In genomic region chr5:89526181-89526778, GRCm38 (mm10) we compare ENCODE assay signal across 9 mouse cellular contexts. TPM values are rescaled to one million over a fixed set of nuclear protein-coding genes. Genes with fewer than 3 reads are reported as not detected.
DNase-seq lines count a peak whose midpoint lies in the region; ATAC-seq lines count a peak whose summit lies in the region.
"Had no signal": no experiment of that assay in that cellular context is flagged by ENCODE, and none has a peak within 500 bp of the region (broad histone marks: within the 10 kb centered on the region; RNA-seq: fewer than 3 reads in every experiment).

No protein-coding gene starts in this region.

- 8% methylated on average over 14 of the region's 14 CpGs for WGBS in lung, embryonic 15.5 days
- 5% methylated on average over 14 of the region's 14 CpGs for WGBS in forebrain, embryonic 14.5 days
- 6% methylated on average over 14 of the region's 14 CpGs for WGBS in limb, embryonic 15.5 days
- whole genome bisulfite sequencing in stomach, embryonic 14.5 days: 6% methylated on average over 14 of the region's 14 CpGs

- no peak overlapping the region for H3K27ac ChIP-seq in lung, embryonic 15.5 days
- no peak overlapping the region for H3K27ac ChIP-seq in forebrain, embryonic 14.5 days (ENCODE audit: low read depth, low read length)
- no peak overlapping the region for H3K27ac ChIP-seq in limb, embryonic 15.5 days
- H3K27ac ChIP-seq in stomach, embryonic 14.5 days (ENCODE audit: low read length): no peak overlapping the region

- 0 out of 2 replicates have a peak, but pooled peaks cover 6% of the 10 kb centered on the region for H3K4me1 ChIP-seq in lung, embryonic 15.5 days
- H3K4me1 ChIP-seq in forebrain, embryonic 14.5 days (ENCODE audit: control insufficient read depth, insufficient read depth, low read length): peaks cover 3% of the 10 kb centered on the region; the same call in 1 of the 2 replicates
- peaks cover 16% of the 10 kb centered on the region for H3K4me1 ChIP-seq in limb, embryonic 15.5 days
- peaks cover 3% of the 10 kb centered on the region; the same call in 1 of the 2 replicates for H3K4me1 ChIP-seq in stomach, embryonic 14.5 days (ENCODE audit: control insufficient read depth, insufficient read depth, low read length)

- H3K4me2 ChIP-seq in lung, embryonic 15.5 days: peak overlapping the region; percentile 70
- peak overlapping the region; percentile 82 for H3K4me2 ChIP-seq in forebrain, embryonic 14.5 days (ENCODE audit: low read length)
- H3K4me2 ChIP-seq in limb, embryonic 15.5 days: peak overlapping the region; percentile 66
- peak overlapping the region; percentile 66 for H3K4me2 ChIP-seq in stomach, embryonic 14.5 days (replicated peaks; ENCODE audit: low read depth, low read length)

- peak overlapping the region; percentile 29 for H3K4me3 ChIP-seq in lung, embryonic 15.5 days
- H3K4me3 ChIP-seq in forebrain, embryonic 14.5 days (ENCODE audit: low read depth, low read length): peak overlapping the region; percentile 38
- peak overlapping the region; percentile 33 for H3K4me3 ChIP-seq in limb, embryonic 15.5 days
- H3K4me3 ChIP-seq in stomach, embryonic 14.5 days (ENCODE audit: low read depth, low read length): peak overlapping the region; percentile 26

- H3K36me3 ChIP-seq in lung, embryonic 15.5 days: no peaks in the 10 kb centered on the region
- H3K36me3 ChIP-seq in forebrain, embryonic 14.5 days (ENCODE audit: control insufficient read depth, insufficient read depth, low read length): no peaks in the 10 kb centered on the region
- H3K36me3 ChIP-seq in limb, embryonic 15.5 days: no peaks in the 10 kb centered on the region
- H3K36me3 ChIP-seq in stomach, embryonic 14.5 days (ENCODE audit: control insufficient read depth, insufficient read depth, low read length): no peaks in the 10 kb centered on the region

- DNase-seq in lung, postnatal 4 days: no peak
- DNase-seq in forebrain, embryonic 14.5 days (ENCODE audit: low spot score): peak; percentile 41
- no peak for DNase-seq in cerebellum, postnatal 4 days (ENCODE audit: low spot score in 2 of 2)
- no peak for DNase-seq in cerebellum, postnatal 36 days
- DNase-seq in kidney, adult 11 months: no peak
- DNase-seq: cerebellum, adult 9-10 months had no signal

- ATAC-seq in lung, embryonic 15.5 days (ENCODE audit: borderline replicate concordance, extremely low read depth, low FRiP score, low TSS enrichment): no peak
- ATAC-seq in forebrain, embryonic 14.5 days: peak; percentile 76
- ATAC-seq in limb, embryonic 15.5 days (ENCODE audit: insufficient number of reproducible peaks, low FRiP score, low TSS enrichment, low read depth): no peak
- no peak for ATAC-seq in stomach, embryonic 14.5 days (ENCODE audit: insufficient number of reproducible peaks, insufficient read depth, low FRiP score, low read depth)

- no peaks in the 10 kb centered on the region for H3K9me3 ChIP-seq in lung, embryonic 15.5 days
- H3K9me3 ChIP-seq in forebrain, embryonic 14.5 days (replicated peaks; ENCODE audit: control insufficient read depth, low read length): no peaks in the 10 kb centered on the region
- H3K9me3 ChIP-seq in limb, embryonic 15.5 days: no peaks in the 10 kb centered on the region
- no peaks in the 10 kb centered on the region for H3K9me3 ChIP-seq in stomach, embryonic 14.5 days (ENCODE audit: control insufficient read depth, low read depth, low read length)

- 0 out of 2 replicates have a peak, but pooled peaks cover 8% of the 10 kb centered on the region for H3K27me3 ChIP-seq in lung, embryonic 15.5 days
- H3K27me3 ChIP-seq in forebrain, embryonic 14.5 days (replicated peaks; ENCODE audit: control insufficient read depth, insufficient read depth, low read length): no peaks in the 10 kb centered on the region
- H3K27me3 ChIP-seq in limb, embryonic 15.5 days: peaks cover 10% of the 10 kb centered on the region; the same call in 1 of the 2 replicates
- H3K27me3 ChIP-seq in stomach, embryonic 14.5 days (ENCODE audit: control insufficient read depth, insufficient read depth, low read length): no peaks in the 10 kb centered on the region

- H3K9ac ChIP-seq in lung, embryonic 15.5 days: no peak overlapping the region
- H3K9ac ChIP-seq in forebrain, embryonic 14.5 days (ENCODE audit: low read length): peak overlapping the region; percentile 60
- H3K9ac ChIP-seq in limb, embryonic 15.5 days: no peak overlapping the region
- H3K9ac ChIP-seq in stomach, embryonic 14.5 days (replicated peaks; ENCODE audit: low read depth, low read length): no peak overlapping the region

RNA-seq across cellular contexts. Expression of gene Npffr2, which starts 0.9 kb away (rescaled TPM):
- polyA plus RNA-seq in lung, embryonic 15.5 days (2015; fragmentation: Nextera tagmentation; extraction: Ambion mirVana): not detected in 2 replicates
- polyA plus RNA-seq in forebrain, embryonic 14.5 days (2014; fragmentation: Nextera tagmentation; extraction: Ambion mirVana): 0.10 TPM in 1 of 2 replicates, not detected in the other
- not detected in 2 replicates for polyA plus RNA-seq in limb, embryonic 15.5 days (2015; fragmentation: Nextera tagmentation; extraction: Ambion mirVana)
- not detected in 2 replicates for polyA plus RNA-seq in stomach, embryonic 14.5 days (2014; fragmentation: Nextera tagmentation; extraction: Ambion mirVana)
